Comparison of ENCODE assay signal across 20 mouse cellular contexts in genomic region chr1:172457196-172457595, GRCm38 (mm10). TPM values are rescaled to one million over a fixed set of nuclear protein-coding genes. Genes with fewer than 3 reads are reported as not detected.
DNase-seq lines count a peak whose midpoint lies in the region; ATAC-seq and TF ChIP-seq lines count a peak whose summit lies in the region.
"Had no signal": no experiment of that assay in that cellular context is flagged by ENCODE, and none has a peak within 500 bp of the region (broad histone marks: within the 10 kb centered on the region; RNA-seq: fewer than 3 reads in every experiment).

No protein-coding gene starts in this region.

- no peak overlapping the region for H3K27ac ChIP-seq in ES-Bruce4 (ENCODE audit: insufficient read depth, low read length)
- no peak overlapping the region for H3K27ac ChIP-seq in hindbrain, postnatal 0 days
- H3K27ac ChIP-seq: embryonic facial prominence, embryonic 10.5 days; embryonic facial prominence, embryonic 12.5 days; forebrain, embryonic 13.5 days; forebrain, embryonic 15.5 days had no signal

- DNase-seq in ES-CJ7 (ENCODE audit: low read depth, low spot score) (peak; percentile 58), ZHBTc4 (ENCODE audit: low read depth, low spot score) (peak; percentile 55)
- DNase-seq in frontal cortex, postnatal 14 days (ENCODE audit: low spot score in 2 of 2) = no peak
- DNase-seq in hindbrain, postnatal 0 days (ENCODE audit: low spot score) = no peak
- no peak for DNase-seq in right cerebral cortex, postnatal 10 days (ENCODE audit: low spot score in 2 of 2)
- DNase-seq: adrenal gland, adult 2 months; adrenal gland, postnatal 10 days; adrenal gland, postnatal 25 days; cerebellum, adult 11-12 months; cerebellum, adult 2 months; cerebellum, adult 9-10 months; cerebellum, postnatal 10 days; cerebellum, postnatal 25 days; forebrain, postnatal 0 days had no signal

- ATAC-seq in hindbrain, postnatal 0 days = no peak
- ATAC-seq: forebrain, embryonic 13.5 days; forebrain, embryonic 15.5 days; forebrain, postnatal 0 days had no signal

- no peak for TF ChIP-seq CTCF in ES-Bruce4 (IDR thresholded peaks at IDR 0.05; ENCODE audit: low read depth, low read length)
- no peak for TF ChIP-seq CTCF in hindbrain, postnatal 0 days (IDR thresholded peaks at IDR 0.05; ENCODE audit: low read depth)

- peaks cover 2% of the 10 kb centered on the region for H3K9me3 ChIP-seq in ES-Bruce4 (replicated peaks; ENCODE audit: control insufficient read depth, insufficient read depth, low read length, poor library complexity, severe bottlenecking)
- no peaks in the 10 kb centered on the region for H3K9me3 ChIP-seq in hindbrain, postnatal 0 days (ENCODE audit: low read length)
- H3K9me3 ChIP-seq: embryonic facial prominence, embryonic 10.5 days; embryonic facial prominence, embryonic 12.5 days; forebrain, embryonic 13.5 days; forebrain, embryonic 15.5 days had no signal

- H3K36me3 ChIP-seq in ES-Bruce4 (ENCODE audit: control insufficient read depth, insufficient read depth, low read length, poor library complexity, severe bottlenecking) = no peaks in the 10 kb centered on the region
- H3K36me3 ChIP-seq in hindbrain, postnatal 0 days (ENCODE audit: insufficient read depth, low read length) = no peaks in the 10 kb centered on the region
- H3K36me3 ChIP-seq: embryonic facial prominence, embryonic 10.5 days; embryonic facial prominence, embryonic 12.5 days; forebrain, embryonic 15.5 days had no signal

- H3K4me3 ChIP-seq in ES-Bruce4 (ENCODE audit: low read depth, low read length) = no peak overlapping the region
- H3K4me3 ChIP-seq in hindbrain, postnatal 0 days (ENCODE audit: low read length) = no peak overlapping the region
- H3K4me3 ChIP-seq: embryonic facial prominence, embryonic 10.5 days; embryonic facial prominence, embryonic 12.5 days; forebrain, embryonic 13.5 days; forebrain, embryonic 15.5 days had no signal

- WGBS in hindbrain, postnatal 0 days = 94% methylated on average over 3 of the region's 3 CpGs

- no peak overlapping the region for H3K9ac ChIP-seq in ES-Bruce4 (ENCODE audit: low read depth, poor library complexity, severe bottlenecking)
- no peak overlapping the region for H3K9ac ChIP-seq in hindbrain, postnatal 0 days (replicated peaks; ENCODE audit: low read length)
- H3K9ac ChIP-seq: embryonic facial prominence, embryonic 12.5 days; forebrain, embryonic 13.5 days; forebrain, embryonic 15.5 days; forebrain, postnatal 0 days had no signal

- no peak for TF ChIP-seq POLR2A in ES-Bruce4 (IDR thresholded peaks at IDR 0.05; ENCODE audit: insufficient read depth, low read length)

- peaks cover 3% of the 10 kb centered on the region for H3K4me1 ChIP-seq in ES-Bruce4 (ENCODE audit: control insufficient read depth, insufficient read depth, low read length)
- no peaks in the 10 kb centered on the region for H3K4me1 ChIP-seq in hindbrain, postnatal 0 days (ENCODE audit: insufficient read depth, low read length)
- H3K4me1 ChIP-seq: embryonic facial prominence, embryonic 12.5 days; forebrain, embryonic 13.5 days; forebrain, embryonic 15.5 days had no signal

- 0 out of 2 replicates have a peak, but pooled peaks have one; percentile 12 for TF ChIP-seq EP300 in ES-Bruce4 (IDR thresholded peaks at IDR 0.05; ENCODE audit: insufficient read depth, low read depth, low read length)

- H3K27me3 ChIP-seq in ES-Bruce4 (ENCODE audit: control insufficient read depth, insufficient read depth, low read length, poor library complexity, severe bottlenecking) = no peaks in the 10 kb centered on the region
- H3K27me3 ChIP-seq in hindbrain, postnatal 0 days (ENCODE audit: insufficient read depth, low read length) = no peaks in the 10 kb centered on the region
- H3K27me3 ChIP-seq: embryonic facial prominence, embryonic 12.5 days; forebrain, embryonic 13.5 days; forebrain, embryonic 15.5 days had no signal

- H3K4me2 ChIP-seq in hindbrain, postnatal 0 days (ENCODE audit: low read depth, low read length) = no peak overlapping the region
- H3K4me2 ChIP-seq: embryonic facial prominence, embryonic 12.5 days; forebrain, embryonic 13.5 days; forebrain, embryonic 15.5 days had no signal

RNA-seq across cellular contexts. Expression of gene Slamf9, which starts 18.0 kb away (rescaled TPM):
- 0.46 and 0.85 TPM in 2 replicates for polyA plus RNA-seq in ES-Bruce4 (2011; ENCODE audit: insufficient read depth, insufficient read length, low read depth, missing spikeins)
- not detected in 2 replicates for total RNA-seq in hindbrain, postnatal 0 days (2014; rRNA removed)
- 0.39 and 0.49 TPM in 2 replicates for polyA plus RNA-seq in hindbrain, postnatal 0 days (2015; fragmentation: Nextera tagmentation; extraction: Ambion mirVana)
- total RNA-seq: MEL had no signal
- polyA plus RNA-seq: embryonic facial prominence, embryonic 10.5 days; forebrain, embryonic 15.5 days had no signal

RNA-seq across cellular contexts. Expression of gene Igsf9, which starts 24.4 kb away (rescaled TPM):
- polyA plus RNA-seq in ES-Bruce4 (2011; ENCODE audit: insufficient read depth, insufficient read length, low read depth, missing spikeins) = 40.5 and 40.6 TPM in 2 replicates
- total RNA-seq in hindbrain, postnatal 0 days (2014; rRNA removed) = 17.9 and 33.0 TPM in 2 replicates
- 10.5 and 13.5 TPM in 2 replicates for polyA plus RNA-seq in hindbrain, postnatal 0 days (2015; fragmentation: Nextera tagmentation; extraction: Ambion mirVana)

RNA-seq across cellular contexts. Expression of gene Tagln2, which starts 42.7 kb away (rescaled TPM):
- 269 and 312 TPM in 2 replicates for polyA plus RNA-seq in ES-Bruce4 (2011; ENCODE audit: insufficient read depth, insufficient read length, low read depth, missing spikeins)
- 45.1 and 70.2 TPM in 2 replicates for total RNA-seq in hindbrain, postnatal 0 days (2014; rRNA removed)
- 59.2 and 61.6 TPM in 2 replicates for polyA plus RNA-seq in hindbrain, postnatal 0 days (2015; fragmentation: Nextera tagmentation; extraction: Ambion mirVana)

Comparison
In these comparisons a context has a peak if more than half of its experiments do, and no peak if none do; other contexts are left out.
1. DNase-seq: peak in ES-CJ7 (single experiment) and ZHBTc4 (single experiment); none in frontal cortex, postnatal 14 days (0 of 2), hindbrain, postnatal 0 days (single experiment) and right cerebral cortex, postnatal 10 days (0 of 2).